Mouse (Mus musculus): ENCODE measurements around the gene Rexo5. TPM values are rescaled to one million over a fixed set of nuclear protein-coding genes. Genes with fewer than 3 reads are reported as not detected.

The Rexo5 gene
- polyA plus RNA-seq, 1 experiment from 2014 or later: 19.6 TPM

GRCm38 (mm10) chr7:119847396-119847795, 53.6 kb downstream of the Rexo5 start:
- H3K36me3 ChIP-seq (ENCODE audit: poor library complexity, severe bottlenecking): peaks cover 12% of the 10 kb centered on the region
- no peak overlapping the region for H3K4me2 ChIP-seq
- no peak overlapping the region for H3K4me3 ChIP-seq
- ATAC-seq: no peak
- no peaks in the 10 kb centered on the region for H3K4me1 ChIP-seq
- no peaks in the 10 kb centered on the region for H3K27me3 ChIP-seq
- no peaks in the 10 kb centered on the region for H3K9me3 ChIP-seq (replicated peaks)
- H3K27ac ChIP-seq: no peak overlapping the region
- no peak overlapping the region for H3K9ac ChIP-seq
- whole genome bisulfite sequencing: 96% methylated on average over 2 of the region's 2 CpGs

GRCm38 (mm10) chr7:119849096-119849495, 55.3 kb downstream of the Rexo5 start:
- H3K27me3 ChIP-seq: no peaks in the 10 kb centered on the region
- no peaks in the 10 kb centered on the region for H3K9me3 ChIP-seq (replicated peaks)
- ATAC-seq: no peak; the same call in 1 of the 2 replicates

DNA sequence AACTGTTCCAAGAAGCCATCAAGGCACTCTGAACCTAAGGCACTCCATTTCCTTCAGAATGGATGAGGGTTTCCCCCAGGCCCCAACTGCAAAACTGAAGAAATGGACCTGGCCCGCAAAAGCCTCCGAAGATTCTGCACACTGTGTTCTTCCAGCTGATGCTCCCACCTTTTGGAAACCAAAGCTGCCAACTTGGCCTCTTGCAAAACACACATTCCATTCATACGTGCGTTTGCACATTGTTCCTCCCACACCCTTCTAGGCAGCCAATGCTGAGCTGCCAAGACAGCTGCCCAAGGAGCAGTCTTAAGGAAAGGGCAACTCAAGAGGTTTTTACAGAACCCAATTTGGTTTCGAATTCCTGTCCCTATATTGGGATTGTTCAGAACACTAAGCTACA, 56.9 kb downstream of the Rexo5 start:
- H3K4me1 ChIP-seq: no peaks in the 10 kb centered on the region
- no peaks in the 10 kb centered on the region for H3K27me3 ChIP-seq
- no peak overlapping the region for H3K4me3 ChIP-seq
- no peak for ATAC-seq
- no peak overlapping the region for H3K27ac ChIP-seq
- no peaks in the 10 kb centered on the region for H3K9me3 ChIP-seq (replicated peaks)
- H3K4me2 ChIP-seq: no peak overlapping the region
- no peak overlapping the region for H3K9ac ChIP-seq
- 87% methylated on average over 5 of the region's 5 CpGs for WGBS
- H3K36me3 ChIP-seq (ENCODE audit: poor library complexity, severe bottlenecking): peaks cover 15% of the 10 kb centered on the region; the same call in 1 of the 2 replicates

More at GRCm38 (mm10) chr7:119849096-119849495, 55.3 kb downstream of the Rexo5 start:
- Histone ChIP-seq H3K4me2 (no peak overlapping the region), H3K4me3 (no peak overlapping the region), H3K9ac (no peak overlapping the region), H3K36me3 (ENCODE audit: poor library complexity, severe bottlenecking) (peaks cover 12% of the 10 kb centered on the region), H3K4me1 (no peaks in the 10 kb centered on the region), H3K27ac (no peak overlapping the region)
- 0% methylated on average over 1 of the region's 1 CpGs for WGBS

DNA sequence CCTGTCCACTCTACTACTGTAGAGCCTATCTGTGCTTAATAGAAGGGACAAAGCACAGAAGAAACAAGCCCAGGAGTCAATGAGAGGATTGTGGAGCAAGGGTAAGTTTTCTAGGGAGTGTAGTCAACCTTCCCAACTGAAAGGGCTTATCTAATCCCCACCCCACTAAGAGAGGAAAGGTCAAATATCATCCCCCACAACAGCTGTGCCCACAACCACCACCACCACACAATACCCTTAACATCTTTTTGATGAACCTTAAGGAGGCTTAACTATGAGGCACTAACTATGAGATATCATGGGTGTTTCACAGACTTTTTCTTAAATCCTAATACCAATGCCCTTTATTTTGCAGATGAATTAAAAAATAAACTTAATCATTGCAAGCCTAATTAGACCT, 58.7 kb downstream of the Rexo5 start:
- Histone ChIP-seq H3K27me3 (no peaks in the 10 kb centered on the region), H3K4me3 (no peak overlapping the region), H3K4me1 (no peaks in the 10 kb centered on the region), H3K27ac (no peak overlapping the region), H3K4me2 (no peak overlapping the region), H3K36me3 (ENCODE audit: poor library complexity, severe bottlenecking) (peaks cover 27% of the 10 kb centered on the region), H3K9me3 (replicated peaks) (no peaks in the 10 kb centered on the region), H3K9ac (no peak overlapping the region)
- ATAC-seq: no peak

DNA sequence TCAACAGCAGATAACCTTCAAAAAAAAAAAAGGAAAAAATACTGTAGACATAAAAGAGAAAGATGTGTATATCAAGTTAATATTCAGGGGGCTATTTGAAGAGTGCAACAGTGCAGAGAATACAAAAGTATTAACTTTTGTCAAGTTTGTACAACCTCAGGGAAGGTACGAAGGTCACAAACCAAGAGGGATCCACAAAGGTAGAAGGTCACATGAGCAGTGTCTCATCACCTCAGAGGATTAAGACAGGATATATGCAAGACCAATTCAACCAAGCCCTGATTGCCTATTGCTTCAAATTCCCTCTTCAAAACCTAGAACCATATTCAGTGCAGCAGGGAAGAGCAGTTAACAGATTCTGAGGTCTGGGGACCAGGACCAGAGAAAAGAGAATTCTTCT, 59.4 kb downstream of the Rexo5 start:
- Histone ChIP-seq H3K4me2 (no peak overlapping the region), H3K27ac (no peak overlapping the region), H3K27me3 (no peaks in the 10 kb centered on the region), H3K9ac (no peak overlapping the region), H3K36me3 (ENCODE audit: poor library complexity, severe bottlenecking) (peaks cover 34% of the 10 kb centered on the region), H3K9me3 (replicated peaks) (no peaks in the 10 kb centered on the region), H3K4me1 (no peaks in the 10 kb centered on the region), H3K4me3 (no peak overlapping the region)
- no peak for ATAC-seq
- WGBS: 95% methylated on average over 1 of the region's 1 CpGs

DNA sequence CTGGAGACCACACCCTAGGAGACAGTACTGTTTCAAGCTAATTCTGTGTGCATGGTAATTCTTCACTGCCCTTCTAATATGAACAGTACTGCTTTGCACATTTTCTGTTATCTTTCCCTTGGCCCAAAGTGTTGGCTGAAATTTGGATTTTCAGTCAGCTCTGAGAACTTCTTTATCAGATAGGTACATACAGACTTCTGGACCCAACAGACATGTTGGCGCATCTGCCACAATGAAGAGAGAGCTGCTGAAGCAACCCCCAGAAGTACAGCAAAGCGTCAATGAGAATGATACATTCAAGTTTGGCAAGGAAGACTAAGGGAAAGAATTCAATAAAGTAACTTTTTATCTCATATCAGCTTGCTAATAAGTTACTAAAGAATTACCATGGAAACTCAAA, 60.6 kb downstream of the Rexo5 start:
- WGBS: 96% methylated on average over 2 of the region's 2 CpGs

DNA sequence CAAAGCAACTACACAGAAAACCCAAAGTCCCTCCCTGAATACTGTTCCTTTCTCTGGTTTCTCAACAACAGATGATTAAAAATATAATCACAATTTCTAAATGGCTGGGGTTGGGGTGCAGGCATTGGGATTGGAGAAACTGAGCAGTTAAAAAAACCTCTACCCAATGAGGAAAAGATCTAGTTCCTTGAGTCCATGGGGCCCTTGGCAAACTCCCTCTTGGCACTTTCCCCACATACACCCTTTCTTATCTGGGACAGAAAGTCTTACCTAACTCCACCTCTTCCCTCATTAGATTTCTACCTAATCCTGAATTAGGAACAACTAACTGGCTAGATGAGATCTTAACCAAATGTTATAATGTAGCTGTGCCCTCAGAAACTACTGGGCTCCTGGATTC, 61.2 kb downstream of the Rexo5 start:
- Histone ChIP-seq H3K4me2 (no peak overlapping the region), H3K27me3 (no peaks in the 10 kb centered on the region), H3K9me3 (replicated peaks) (no peaks in the 10 kb centered on the region), H3K27ac (no peak overlapping the region), H3K9ac (no peak overlapping the region), H3K36me3 (ENCODE audit: poor library complexity, severe bottlenecking) (peaks cover 41% of the 10 kb centered on the region), H3K4me1 (no peaks in the 10 kb centered on the region), H3K4me3 (no peak overlapping the region)
- ATAC-seq: no peak

More for the DNA sequence above, 60.6 kb downstream of the Rexo5 start:
- Histone ChIP-seq H3K9ac (no peak overlapping the region), H3K4me3 (no peak overlapping the region), H3K27me3 (no peaks in the 10 kb centered on the region), H3K27ac (no peak overlapping the region), H3K4me2 (no peak overlapping the region), H3K36me3 (ENCODE audit: poor library complexity, severe bottlenecking) (peaks cover 37% of the 10 kb centered on the region), H3K4me1 (no peaks in the 10 kb centered on the region), H3K9me3 (replicated peaks) (no peaks in the 10 kb centered on the region)
- ATAC-seq: no peak

GRCm38 (mm10) chr7:119859476-119859875, 65.7 kb downstream of the Rexo5 start:
- Histone ChIP-seq H3K27ac (no peak overlapping the region), H3K4me2 (no peak overlapping the region), H3K36me3 (ENCODE audit: poor library complexity, severe bottlenecking) (peaks cover 33% of the 10 kb centered on the region), H3K4me3 (no peak overlapping the region), H3K4me1 (peaks cover 18% of the 10 kb centered on the region), H3K27me3 (no peaks in the 10 kb centered on the region), H3K9me3 (replicated peaks) (no peaks in the 10 kb centered on the region), H3K9ac (no peak overlapping the region)
- no peak for ATAC-seq
- 73% methylated on average over 6 of the region's 6 CpGs for WGBS

DNA sequence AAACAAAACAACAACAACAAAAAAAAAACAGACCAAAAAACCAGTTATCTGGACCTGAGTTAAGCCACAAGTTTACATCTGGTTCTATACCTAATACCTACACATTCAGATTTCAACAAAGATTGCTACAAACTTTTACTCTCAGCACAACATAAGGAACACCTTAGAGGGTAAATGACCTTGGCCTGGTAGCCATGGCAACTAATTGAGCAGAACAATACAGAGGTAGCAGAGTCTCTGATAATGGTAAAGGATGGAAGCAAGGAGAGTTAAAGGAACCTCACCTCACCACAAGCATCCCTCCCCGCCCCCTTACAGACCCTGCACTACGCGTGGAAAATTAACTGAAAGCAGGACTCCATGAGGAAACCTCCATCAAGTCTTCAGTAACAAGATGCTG, 66.3 kb downstream of the Rexo5 start:
- Histone ChIP-seq H3K4me1 (peaks cover 18% of the 10 kb centered on the region), H3K27me3 (no peaks in the 10 kb centered on the region), H3K36me3 (ENCODE audit: poor library complexity, severe bottlenecking) (peaks cover 30% of the 10 kb centered on the region), H3K4me3 (no peak overlapping the region), H3K27ac (no peak overlapping the region), H3K9me3 (replicated peaks) (no peaks in the 10 kb centered on the region), H3K9ac (no peak overlapping the region), H3K4me2 (no peak overlapping the region)
- ATAC-seq: no peak
- 86% methylated on average over 3 of the region's 3 CpGs for WGBS

- H3K4me1 ChIP-seq: peaks cover 18% of the 10 kb centered on the region
- H3K4me3 ChIP-seq: no peak overlapping the region
- peaks cover 30% of the 10 kb centered on the region for H3K36me3 ChIP-seq (ENCODE audit: poor library complexity, severe bottlenecking)
- no peaks in the 10 kb centered on the region for H3K9me3 ChIP-seq (replicated peaks)
- no peaks in the 10 kb centered on the region for H3K27me3 ChIP-seq
- no peak overlapping the region for H3K27ac ChIP-seq
- no peak overlapping the region for H3K4me2 ChIP-seq
- WGBS: 92% methylated on average over 2 of the region's 2 CpGs
- no peak for ATAC-seq
- no peak overlapping the region for H3K9ac ChIP-seq
Measured at GRCm38 (mm10) chr7:119860554-119860953, 66.7 kb downstream of the Rexo5 start.

DNA sequence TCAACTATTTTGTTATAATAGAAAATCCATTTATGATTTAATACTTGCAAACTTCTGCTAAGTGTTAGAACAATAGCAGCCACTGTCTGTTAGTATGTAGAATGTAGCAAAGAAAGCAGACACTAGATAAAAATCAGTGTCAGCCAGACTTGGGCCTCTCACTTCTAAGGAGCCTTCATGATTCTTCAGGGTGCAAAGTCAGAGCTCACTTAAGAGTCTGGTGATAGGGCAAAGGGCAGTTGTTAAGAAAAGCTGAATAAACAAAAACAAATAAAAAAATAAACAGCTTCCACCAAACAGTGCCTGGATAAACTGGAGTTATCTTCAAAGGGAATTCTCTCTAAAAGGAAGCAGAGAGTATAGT, 67.1 kb downstream of the Rexo5 start:
- ATAC-seq: no peak
- H3K9me3 ChIP-seq (replicated peaks): no peaks in the 10 kb centered on the region
- no peak overlapping the region for H3K9ac ChIP-seq
- H3K36me3 ChIP-seq (ENCODE audit: poor library complexity, severe bottlenecking): peaks cover 30% of the 10 kb centered on the region
- H3K27me3 ChIP-seq: no peaks in the 10 kb centered on the region
- H3K27ac ChIP-seq: no peak overlapping the region
- no peak overlapping the region for H3K4me3 ChIP-seq
- H3K4me2 ChIP-seq: no peak overlapping the region
- peaks cover 18% of the 10 kb centered on the region for H3K4me1 ChIP-seq

- WGBS: 13% methylated on average over 6 of the region's 6 CpGs
- Histone ChIP-seq H3K36me3 (ENCODE audit: poor library complexity, severe bottlenecking) (peaks cover 27% of the 10 kb centered on the region), H3K27ac (peak overlapping the region; percentile 65), H3K4me2 (no peak overlapping the region), H3K9ac (0 out of 2 replicates have a peak overlapping the region, but pooled peaks have one; percentile 23), H3K9me3 (replicated peaks) (no peaks in the 10 kb centered on the region), H3K27me3 (no peaks in the 10 kb centered on the region), H3K4me3 (no peak overlapping the region), H3K4me1 (peaks cover 18% of the 10 kb centered on the region)
- peak; percentile 76 for ATAC-seq
Measured at GRCm38 (mm10) chr7:119861335-119862091, 67.7 kb downstream of the Rexo5 start.

- Histone ChIP-seq H3K9me3 (replicated peaks) (no peaks in the 10 kb centered on the region), H3K27ac (peak overlapping the region; percentile 65), H3K27me3 (no peaks in the 10 kb centered on the region), H3K4me1 (peaks cover 18% of the 10 kb centered on the region), H3K9ac (no peak overlapping the region), H3K4me2 (no peak overlapping the region), H3K4me3 (no peak overlapping the region), H3K36me3 (ENCODE audit: poor library complexity, severe bottlenecking) (peaks cover 21% of the 10 kb centered on the region)
- 53% methylated on average over 1 of the region's 1 CpGs for WGBS
- ATAC-seq: no peak
Measured at GRCm38 (mm10) chr7:119862167-119862566, 68.4 kb downstream of the Rexo5 start.

All from forebrain, embryonic 13.5 days (tissue).